Mouse (Mus musculus): ENCODE data around the gene Ttbk1.

- no peak for TF ChIP-seq GATA1 (IDR thresholded peaks at IDR 0.05; ENCODE audit: low read length)
- no peak for TF ChIP-seq TAL1 (IDR thresholded peaks at IDR 0.05; ENCODE audit: low read length)
Measured at GRCm38 (mm10) chr17:46520385-46520979, 33.0 kb upstream of the Ttbk1 start.
